Mouse (Mus musculus): Measurements from ENCODE around the gene Gm20388.
"Not testable (repeated sequence)": the region's sequence is repeated elsewhere in the genome, so short reads cannot be mapped to it uniquely, and the experiment has no call there.

Gm20388 gene

DNA sequence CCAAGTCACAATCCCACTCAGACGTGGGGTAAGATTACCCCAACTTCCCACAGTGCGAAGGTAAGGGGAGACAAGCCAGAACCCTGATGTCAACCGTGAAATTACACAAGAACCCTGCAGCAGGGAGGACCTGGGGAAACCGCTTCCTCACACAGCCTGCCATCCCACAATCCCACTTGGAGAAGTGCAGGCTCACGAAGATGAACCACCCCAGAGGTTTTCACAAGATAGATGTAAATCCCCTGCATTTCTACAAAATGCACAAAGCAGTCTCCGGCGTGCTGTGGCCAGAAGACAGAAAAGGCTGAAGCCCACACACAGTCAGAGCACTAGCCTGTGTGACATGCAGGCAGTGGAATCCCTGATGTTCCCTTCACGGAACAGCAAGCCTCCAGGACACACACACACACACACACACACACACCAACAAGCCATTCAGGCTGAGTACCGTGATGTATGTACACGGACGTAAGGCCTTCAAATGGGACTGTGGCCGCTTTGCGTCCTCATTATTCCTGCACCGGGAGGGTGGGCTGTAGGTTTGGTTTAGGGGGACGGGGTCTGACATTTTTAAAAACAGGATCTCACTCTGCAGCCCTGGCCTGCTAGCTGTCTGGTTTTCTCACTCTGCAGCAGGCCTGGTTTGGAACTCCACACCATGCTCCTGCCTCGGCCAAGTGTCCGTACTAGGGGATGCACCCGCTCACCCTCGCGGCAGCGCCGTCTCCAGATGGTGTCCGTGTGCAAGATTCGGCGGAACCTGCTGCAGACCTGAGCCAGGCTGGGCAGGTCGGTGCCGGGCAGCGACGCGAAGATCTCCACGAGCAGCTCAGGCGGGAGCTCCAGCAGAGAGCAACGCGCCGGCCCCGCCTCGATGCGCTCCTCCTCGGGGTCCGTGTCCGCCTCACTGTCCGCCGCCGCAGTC, 1667.4 kb downstream of the Gm20388 start:
- no peak for DNase-seq (ENCODE audit: low spot score)

DNA sequence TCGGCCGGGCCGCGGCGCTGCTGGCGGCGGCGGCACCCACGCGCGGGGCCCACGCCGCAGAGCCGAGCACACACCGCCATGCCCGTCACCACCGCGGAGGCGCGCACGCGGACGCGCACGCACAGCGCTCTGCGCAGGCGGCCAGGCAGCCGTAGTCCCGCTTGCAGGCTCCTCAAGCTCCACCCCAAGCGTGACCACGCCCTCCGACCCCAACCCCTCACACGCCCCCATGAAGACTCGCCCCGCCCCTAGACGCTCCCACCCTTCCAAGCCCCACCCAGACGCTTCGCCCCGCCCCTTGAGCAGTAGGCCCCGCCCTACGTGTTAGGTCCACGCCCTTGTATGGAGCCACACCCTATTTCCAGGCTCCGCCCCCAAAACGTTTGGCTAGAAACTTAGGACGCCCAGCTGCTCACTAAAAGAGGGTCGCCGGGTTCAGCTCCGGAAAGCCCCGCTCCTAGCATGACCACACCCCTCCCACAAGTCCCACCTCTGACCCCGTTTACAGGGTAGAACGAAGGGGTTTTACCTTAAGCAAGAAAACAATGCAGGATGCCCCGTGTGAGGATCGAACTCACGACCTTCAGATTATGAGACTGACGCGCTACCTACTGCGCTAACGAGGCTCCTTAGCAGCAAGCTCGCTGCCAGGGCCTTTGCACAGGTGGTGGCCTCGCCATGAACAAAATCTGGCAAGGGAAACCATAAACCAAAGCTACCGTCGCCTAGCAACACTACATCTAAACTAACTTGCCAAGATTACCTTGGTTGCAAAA, 1668.2 kb downstream of the Gm20388 start, which contains the start of gene Fbxo31:
TSS of gene Fbxo31 (minus strand) at position 131 of the 776 bp plus-strand sequence.
- DNase-seq (ENCODE audit: low spot score), result peak; percentile 90

DNA sequence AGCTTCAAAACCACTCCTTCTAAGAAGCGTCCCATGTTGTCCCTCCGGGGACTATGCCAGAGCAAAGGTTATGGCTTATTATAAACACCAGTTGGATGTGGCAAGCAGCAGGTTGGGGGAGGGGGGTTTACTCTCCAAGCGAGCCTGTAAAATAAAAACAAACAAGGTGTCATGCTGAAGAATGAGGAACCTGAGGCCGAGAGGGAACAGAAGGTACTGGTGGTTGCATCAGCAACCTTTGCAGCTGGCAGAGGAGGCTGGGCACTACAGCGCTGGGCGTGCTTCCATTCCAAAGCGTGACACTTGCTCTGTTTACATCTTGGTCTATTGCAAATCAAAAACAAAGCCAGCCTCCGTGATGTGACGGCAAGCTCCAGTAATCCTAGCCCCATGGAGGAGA, 1669.8 kb downstream of the Gm20388 start:
- no peak for DNase-seq (ENCODE audit: low spot score)

DNA sequence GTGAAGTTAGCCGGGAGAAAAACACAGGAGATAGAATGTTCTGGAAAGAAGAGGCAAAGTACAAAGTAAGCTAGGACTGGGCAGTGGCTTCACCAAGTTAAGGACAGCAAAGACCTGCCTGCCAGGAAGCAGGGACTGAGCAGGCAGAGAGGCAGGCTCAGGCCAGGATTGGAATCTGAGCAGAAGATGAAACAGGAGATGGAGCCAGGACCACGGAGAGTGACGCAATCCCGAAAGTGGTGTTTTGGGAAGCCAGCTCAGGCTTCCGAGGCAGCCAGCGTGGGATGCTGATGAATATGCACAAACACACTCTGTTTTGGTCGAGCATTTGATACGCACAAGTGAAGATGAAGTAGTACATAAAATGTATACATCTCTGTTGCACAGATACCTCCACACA, 1673.0 kb downstream of the Gm20388 start:
- DNase-seq (ENCODE audit: low spot score), result no peak

DNA sequence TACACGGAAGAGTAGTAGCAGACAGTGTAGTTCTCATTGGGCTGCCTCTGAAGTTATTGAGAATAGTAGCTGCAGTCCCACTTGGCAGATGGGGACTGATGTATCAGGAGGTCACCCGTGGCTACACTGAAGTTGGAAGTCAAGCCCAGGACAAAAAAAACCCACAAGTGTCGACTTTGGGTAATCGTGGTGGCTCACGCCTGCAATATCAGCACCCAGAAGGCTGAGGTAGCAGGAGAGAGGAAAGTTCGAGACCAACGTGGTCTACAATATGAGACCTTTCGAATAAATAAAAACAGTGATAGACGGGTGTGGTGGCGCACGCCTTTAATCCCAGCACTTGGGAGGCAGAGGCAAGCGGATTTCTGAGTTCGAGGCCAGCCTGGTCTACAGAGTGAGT, 1674.1 kb downstream of the Gm20388 start:
- DNase-seq (ENCODE audit: low spot score), result no peak

DNA sequence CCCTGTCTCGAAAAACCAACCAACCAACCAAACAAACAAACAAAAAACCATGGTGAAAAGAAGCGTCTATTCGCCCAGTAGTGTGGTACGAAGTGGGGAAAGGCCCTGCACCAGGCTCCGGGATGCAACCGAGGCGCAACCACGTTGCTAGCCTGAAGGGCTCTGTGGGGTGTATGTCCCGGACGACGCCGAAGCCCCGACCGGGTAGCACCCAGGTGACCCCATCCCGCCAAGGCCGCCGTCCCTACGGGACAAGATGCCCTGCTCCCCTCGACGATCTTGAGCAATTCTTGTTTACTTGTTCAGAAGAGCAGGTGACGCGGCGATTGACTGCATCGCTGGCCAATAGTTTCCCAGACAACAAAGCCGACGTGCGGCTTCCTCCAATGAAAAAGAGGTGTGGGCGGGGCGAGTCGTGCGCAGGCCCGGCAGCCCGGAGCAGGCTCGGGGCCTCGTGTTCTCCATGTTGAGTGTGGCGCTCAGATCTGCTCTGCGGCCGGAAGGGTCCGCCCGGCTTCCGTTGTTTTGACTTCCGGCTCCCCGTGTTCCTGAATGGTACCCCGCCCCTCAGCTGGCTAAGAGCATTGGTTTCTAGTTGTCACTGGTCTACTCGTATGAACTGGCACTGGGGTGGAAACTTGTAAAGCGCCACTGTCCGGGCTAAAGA, 1674.7 kb downstream of the Gm20388 start:
- peak; percentile 99 for DNase-seq (ENCODE audit: low spot score)

DNA sequence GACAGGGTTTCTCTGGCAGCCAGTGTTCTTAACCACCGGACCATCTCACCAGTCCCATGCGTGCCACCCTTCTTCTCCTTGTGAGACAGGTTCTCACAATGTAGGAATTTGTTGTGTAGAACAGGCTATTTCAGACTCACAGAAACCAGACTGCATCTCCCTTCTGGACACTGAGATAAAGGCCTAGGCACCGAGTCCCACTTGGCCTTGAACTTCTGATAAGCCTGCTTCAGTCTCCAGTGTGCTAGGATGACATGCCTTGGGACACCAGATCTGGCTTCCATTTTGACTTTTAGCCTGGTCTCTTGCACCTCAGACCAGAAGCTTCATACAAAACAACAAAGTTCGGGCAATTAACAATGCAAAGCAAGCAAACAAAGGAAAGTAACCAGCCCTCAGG, 1678.1 kb downstream of the Gm20388 start:
- no peak for DNase-seq (ENCODE audit: low spot score)

DNA sequence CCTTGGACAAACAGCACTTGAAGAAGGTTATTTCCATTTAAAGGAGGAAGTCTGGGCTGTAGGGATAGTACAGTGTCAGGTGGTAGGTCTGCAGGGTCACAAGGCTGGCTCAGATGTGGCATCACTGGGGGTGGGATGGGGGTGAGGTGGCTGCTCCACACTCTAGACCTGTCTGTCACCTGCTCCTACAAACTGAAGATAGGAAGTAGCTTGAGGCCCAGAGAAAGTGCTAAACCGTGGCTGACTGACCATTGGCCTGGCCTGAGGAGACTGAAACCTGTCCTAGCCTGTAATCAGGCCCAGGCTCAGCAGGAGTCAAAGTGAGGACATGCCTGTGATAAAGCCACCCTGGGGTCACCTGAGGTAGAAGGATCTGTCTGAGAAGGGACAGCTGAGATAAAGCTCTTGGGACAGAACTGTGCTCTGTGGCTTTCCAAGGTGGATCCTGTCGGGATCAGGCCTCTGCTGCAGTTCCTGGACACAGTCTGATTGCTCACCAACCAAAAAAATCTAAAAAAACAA, 1678.6 kb downstream of the Gm20388 start:
- DNase-seq (ENCODE audit: low spot score), result no peak

DNA sequence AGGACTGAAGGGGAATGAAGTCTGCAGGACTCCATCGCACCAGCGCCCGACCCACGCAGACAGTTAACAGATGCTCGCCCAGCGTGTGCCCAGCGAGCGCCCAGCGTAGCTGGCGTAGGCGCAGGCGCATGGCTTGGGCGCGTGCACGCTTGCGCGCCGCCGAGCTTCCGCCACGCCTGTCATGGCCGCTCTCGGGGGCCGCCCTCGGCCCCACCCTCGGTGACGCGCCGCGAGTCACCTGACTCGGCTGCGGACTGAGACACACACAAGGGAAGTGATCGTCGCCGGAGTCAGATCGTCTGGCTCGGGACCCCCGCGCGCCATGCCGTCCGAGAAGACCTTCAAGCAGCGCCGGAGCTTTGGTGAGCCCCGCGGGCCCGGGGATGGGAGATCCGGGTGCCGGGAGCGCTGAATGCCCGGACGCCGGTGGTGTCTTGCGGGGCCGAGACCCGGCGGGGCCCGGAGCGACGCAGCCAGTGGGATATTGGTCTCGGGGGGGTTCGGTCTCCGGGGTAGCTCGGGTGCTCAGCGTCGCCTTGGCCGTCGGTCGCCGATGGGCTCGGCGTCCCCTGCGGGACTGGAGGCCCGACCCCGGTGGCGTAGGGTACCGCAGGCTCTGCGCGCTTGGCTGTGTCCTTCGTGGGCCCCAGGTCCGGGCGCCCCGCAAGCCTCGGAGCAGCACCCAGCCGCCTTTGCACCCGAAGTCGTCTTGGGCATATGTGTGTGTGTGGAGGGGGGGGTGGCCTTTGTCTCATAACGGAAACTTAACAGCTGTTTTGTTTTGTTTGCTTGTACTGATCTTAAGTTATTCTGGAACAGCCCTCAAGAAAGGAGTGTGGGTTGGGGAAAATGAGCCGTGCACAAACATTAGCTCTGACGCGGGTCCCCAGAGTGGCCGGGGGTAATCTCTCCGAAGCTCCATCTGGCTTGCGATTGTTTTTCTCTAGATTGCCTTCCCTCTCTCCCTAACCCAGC, 1679.8 kb downstream of the Gm20388 start, which contains the start of gene Map1lc3b:
TSS of gene Map1lc3b (plus strand) at position 159 of the 975 bp plus-strand sequence.
- DNase-seq (ENCODE audit: low spot score), result peak; percentile 97

DNA sequence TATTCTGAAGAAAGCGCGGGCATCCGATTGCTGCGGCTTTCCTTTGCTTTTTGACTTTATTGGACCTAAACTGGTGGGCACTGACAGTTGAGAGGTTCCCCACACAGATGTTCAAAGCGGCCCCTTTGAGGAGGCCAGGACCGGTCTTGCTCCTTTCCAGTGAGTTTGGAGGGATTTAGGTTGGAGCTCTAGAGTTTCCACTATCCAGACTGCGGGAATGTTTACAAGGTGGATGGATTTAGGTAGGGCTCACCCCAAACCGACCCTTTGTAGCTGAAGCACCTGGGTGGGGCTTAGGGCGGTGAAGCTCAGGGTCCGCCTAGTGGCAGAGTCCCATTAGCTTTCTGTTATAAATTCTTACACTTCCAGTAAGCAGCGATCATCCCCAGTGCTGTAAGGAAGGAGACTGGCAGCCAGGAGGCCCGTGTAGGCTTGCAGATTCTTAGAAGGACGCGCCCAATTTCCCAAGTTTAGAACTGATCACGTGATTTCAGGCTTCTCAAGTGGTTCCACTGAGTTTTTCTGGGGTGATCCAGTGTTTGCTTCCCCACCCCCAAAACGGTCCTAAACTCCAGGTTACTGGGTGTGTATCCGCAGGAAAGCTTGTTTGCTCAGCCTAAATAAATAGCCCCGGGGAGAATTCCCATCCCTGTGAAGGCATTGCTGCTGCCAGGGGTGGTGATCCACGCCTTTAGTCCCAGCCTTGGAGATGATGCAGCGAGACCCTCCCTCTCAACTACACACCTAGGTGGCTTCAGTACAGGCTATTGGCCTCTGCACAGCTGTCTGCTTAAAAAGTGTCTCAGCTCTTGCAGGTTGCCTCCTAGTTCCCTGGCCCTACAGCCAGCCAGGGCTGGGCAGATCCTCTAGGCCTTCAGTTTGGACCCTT, 1680.8 kb downstream of the Gm20388 start:
- DNase-seq (ENCODE audit: low spot score), result no peak

DNA sequence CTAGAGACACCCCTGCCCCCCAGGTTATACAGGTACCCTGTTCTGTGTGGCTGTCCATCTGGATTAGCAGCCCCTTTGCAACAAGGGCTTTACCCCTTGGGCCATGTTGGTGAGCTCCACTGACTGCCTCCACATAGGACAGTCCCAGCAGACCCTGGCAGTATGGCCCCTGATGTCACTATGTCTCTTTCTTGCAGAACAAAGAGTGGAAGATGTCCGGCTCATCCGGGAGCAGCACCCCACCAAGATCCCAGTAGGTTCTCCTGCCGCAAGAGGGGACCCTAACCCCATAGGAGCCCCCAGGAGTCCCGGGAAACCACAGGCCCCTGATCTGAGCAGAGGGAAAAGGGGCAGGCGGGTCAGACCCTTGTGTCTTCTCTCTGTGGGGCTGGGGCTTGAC, 1682.7 kb downstream of the Gm20388 start:
- DNase-seq (ENCODE audit: low spot score), result no peak

DNA sequence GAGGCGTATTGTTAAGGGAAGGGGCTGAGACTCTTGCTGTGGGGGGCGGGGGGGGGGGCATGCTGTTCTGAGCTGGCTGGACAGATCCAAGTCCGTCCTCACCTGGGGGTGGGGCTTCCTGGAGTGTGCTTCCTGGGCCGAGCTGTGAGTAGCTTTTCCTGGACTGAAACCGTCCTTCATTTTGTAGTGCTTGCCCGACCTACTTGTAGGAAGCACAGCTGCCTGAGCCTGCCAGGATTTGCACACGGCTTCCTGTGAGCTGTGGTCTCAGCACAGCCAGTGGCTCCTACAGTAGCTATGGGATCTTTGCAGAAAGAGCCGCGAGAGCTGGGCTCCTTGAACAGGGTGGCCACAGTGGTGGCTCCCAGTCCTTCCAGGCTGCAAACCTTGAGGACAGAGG, 1683.3 kb downstream of the Gm20388 start:
- no peak for DNase-seq (ENCODE audit: low spot score)

DNA sequence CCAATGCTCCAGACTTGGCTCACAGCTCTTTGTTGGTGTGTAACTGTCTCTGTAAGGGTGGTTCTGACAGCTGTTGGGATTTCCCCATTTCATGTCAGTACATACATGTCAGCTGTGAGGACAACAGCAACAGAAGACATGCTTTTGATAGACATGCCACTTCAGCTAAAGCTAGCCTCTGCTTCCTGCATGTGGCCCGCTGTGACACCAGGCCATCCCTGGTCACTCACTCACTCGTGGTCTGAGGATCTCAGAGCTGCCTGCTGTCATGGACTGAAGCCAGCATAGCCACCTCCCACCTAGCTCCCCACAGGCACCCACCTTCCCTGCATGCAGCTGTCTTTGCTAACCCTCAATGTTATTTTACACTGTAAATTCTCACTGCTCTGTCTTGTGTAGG, 1686.9 kb downstream of the Gm20388 start:
- not testable (repeated sequence) for DNase-seq (ENCODE audit: low spot score)

DNA sequence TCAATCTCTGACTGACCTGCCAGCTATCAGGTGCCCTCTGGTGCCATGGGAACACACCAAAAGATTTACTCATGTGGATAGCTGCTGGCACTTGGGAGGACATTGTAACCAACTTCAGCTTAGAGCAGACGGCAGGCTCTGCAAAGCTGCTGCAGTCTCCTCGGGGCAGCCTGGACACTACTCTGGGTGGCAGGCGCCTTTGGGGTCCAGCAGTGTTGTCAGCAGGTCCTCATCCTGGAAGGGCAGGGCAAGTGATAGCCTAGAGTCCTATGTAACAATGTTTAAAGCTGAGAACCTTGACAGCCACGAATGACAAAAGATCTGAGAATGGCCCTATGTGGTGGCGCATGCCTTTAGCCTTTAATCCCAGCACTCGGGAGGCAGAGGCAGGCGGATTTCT, 1687.5 kb downstream of the Gm20388 start:
- no peak for DNase-seq (ENCODE audit: low spot score)

DNA sequence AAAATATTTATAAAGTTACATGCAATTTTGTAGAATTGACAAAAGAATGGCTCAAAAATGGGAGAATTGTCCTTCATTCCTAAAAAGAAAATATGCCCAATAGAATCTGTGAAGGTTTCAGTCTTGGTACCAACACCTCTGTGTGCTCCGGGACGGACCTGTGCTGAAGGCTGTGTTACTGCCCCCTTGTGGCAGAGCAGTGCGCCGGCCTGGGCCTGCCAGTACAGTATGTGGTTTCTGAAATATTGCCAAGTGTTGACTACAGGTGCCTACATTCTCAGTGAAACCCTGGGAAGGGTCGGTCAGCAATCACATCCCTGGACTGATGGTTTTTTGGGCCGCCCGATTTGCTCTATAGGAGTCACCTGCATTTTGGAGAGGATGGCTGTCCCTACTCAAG, 1688.3 kb downstream of the Gm20388 start:
- DNase-seq (ENCODE audit: low spot score), result peak; percentile 72

DNA sequence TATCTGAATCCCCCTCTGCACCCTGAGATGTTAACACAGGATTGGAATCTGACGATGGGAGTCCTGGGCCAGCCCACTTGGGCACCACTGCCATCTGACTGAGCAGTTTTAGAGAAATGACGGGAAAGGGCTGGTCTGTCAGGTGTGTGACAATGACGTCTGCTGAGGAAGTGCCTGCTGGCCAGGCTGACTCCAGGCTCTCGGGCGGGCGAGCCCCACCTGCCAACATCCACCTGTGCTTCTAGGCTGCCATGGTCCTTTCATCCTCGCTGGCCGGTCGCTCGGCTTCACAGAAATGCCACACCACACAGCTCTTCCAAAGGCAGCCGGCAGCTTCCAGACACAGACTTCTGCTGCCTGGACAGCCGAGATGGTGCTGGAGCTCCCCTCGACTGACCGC, 1689.2 kb downstream of the Gm20388 start:
- no peak for DNase-seq (ENCODE audit: low spot score)

DNA sequence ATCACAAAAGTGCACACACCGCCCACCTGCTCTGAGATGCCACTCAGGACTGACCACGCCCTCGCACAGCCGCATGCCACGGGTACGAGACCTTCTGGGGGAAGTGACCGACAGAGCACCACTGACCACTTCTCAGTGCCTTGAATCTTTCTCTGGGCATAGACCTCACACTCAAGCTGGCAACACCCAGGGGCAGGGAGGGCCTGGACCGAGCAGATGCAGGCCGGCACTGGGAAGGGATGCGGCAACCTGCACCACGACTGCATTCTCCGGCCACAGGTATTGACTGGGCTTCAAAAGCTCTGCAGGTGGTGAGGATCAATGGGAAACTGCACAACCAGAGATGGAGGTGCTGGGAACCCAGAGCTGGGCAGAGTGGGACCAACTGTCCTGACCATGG, 1691.8 kb downstream of the Gm20388 start:
- DNase-seq (ENCODE audit: low spot score), result no peak

DNA sequence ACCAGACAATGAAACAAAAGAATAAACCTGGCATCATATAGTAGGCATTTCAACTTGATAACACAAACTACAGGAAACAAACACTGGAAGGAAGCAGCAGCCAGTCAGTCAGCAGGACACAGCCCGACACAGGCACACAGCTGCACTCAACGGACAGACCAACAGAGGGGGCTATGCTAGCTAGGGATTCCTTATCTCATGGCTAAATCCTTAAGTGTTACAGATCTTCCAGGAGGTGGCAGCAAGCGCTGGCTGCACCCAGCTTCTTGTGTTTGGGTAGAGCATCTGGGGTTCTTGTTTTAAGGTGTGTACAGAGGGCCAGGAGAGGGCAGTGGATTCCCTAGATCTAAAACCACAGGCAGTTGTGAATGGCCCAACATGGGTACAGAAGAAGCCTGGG, 1692.2 kb downstream of the Gm20388 start:
- peak; percentile 53 for DNase-seq (ENCODE audit: low spot score)

DNA sequence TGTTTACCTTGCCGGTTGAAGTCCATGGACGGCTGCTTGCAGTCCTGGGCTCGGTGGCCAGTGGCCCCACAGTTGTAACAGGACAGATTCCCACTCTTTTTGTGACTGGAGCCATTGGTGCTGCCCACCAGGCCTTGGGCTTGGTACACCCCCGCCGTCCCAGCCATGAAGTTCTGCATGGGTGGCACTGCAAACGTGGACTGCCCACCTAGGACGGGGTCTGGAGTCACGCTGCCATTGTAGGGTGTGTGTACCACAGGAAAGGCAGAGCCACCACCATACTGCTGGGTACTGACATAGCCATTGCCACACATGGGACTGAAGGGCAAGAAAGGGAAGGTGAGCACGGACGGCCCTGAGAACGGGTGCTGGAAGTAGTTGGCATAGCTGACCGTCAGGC, 1693.2 kb downstream of the Gm20388 start:
- no peak for DNase-seq (ENCODE audit: low spot score)

DNA sequence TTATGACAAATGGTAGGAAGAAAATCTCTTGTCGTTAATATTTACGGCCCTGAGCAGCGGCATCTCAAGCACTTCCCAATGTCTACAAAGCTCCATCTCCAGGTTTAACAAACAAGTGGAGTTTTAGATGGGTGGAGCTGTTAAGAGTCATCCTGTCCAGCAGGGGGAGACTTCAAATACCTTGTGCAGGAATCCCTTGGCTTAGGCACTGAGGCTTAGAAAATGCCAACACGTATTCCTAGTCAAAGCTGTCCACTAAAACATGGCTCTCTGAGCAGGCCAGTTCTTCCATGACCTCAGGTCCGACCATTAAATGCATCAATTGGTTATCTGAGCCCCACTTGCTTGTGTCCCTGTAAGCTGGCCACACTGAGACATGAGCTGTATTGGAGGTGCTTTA, 1697.0 kb downstream of the Gm20388 start:
- no peak for DNase-seq (ENCODE audit: low spot score)

Measured in ovary, postnatal 14 days (tissue).